Mouse (Mus musculus): ENCODE measurements at regions not wholly inside any gene's neighbourhood (a gene's known extent, or its start where the extent isn't known, plus 50 kb on each side); places are given as distances from the start of the nearest gene placed in this dataset.

- dilution Hi-C loops (cut with MboI; ENCODE audit: extremely low pct_ligation_motif_present, extremely low pct_unique_long_range_greater_than_20kb, low sequenced_read_pairs), result no loop called here
- no peak overlapping the region for H3K4me3 ChIP-seq (replicated peaks in 1 of 3; ENCODE audit: low read depth in 2 of 3, low read length in 2 of 3, poor library complexity in 1 of 3)
- peaks cover 70% of the 10 kb centered on the region for H3K27me3 ChIP-seq (replicated peaks)
- no peak for DNase-seq (ENCODE audit: extremely low read depth)
- no peaks in the 10 kb centered on the region for H3K79me2 ChIP-seq (replicated peaks; ENCODE audit: control insufficient read depth, extremely low read depth, insufficient read depth, poor library complexity, severe bottlenecking)
- no peaks in the 10 kb centered on the region for H3K36me3 ChIP-seq (replicated peaks in 1 of 2; ENCODE audit: control insufficient read depth in 1 of 2, insufficient read depth in 1 of 2, low read length in 1 of 2)
- no peaks in the 10 kb centered on the region for H3K4me1 ChIP-seq (ENCODE audit: control insufficient read depth in 1 of 2, insufficient read depth in 2 of 2)
- H3K4me2 ChIP-seq (ENCODE audit: insufficient read depth, low read depth, poor library complexity, severe bottlenecking), result no peak overlapping the region
- in situ Hi-C loops (cut with MboI; ENCODE audit: low pct_ligation_motif_present, low pct_unique_long_range_greater_than_20kb, low sequenced_read_pairs), result no loop called here
- no peak overlapping the region for H3K9ac ChIP-seq (ENCODE audit: insufficient read depth, low read depth)
- no peak for TF ChIP-seq JUND (conservative IDR thresholded peaks at IDR 0.05; ENCODE audit: low read depth, low read length)
- no peaks in the 10 kb centered on the region for H3K9me3 ChIP-seq (replicated peaks; ENCODE audit: low read length)
- no peak overlapping the region for H3K27ac ChIP-seq (ENCODE audit: insufficient read depth, low read depth)
Observed at GRCm38 (mm10) chr1:73684166-73684565, 440.1 kb downstream of the Tns1 start.

- Histone ChIP-seq H3K27ac (ENCODE audit: insufficient read depth, low read depth) (no peak overlapping the region), H3K9ac (ENCODE audit: insufficient read depth, low read depth) (no peak overlapping the region), H3K79me2 (replicated peaks; ENCODE audit: control insufficient read depth, extremely low read depth, insufficient read depth, poor library complexity, severe bottlenecking) (no peaks in the 10 kb centered on the region), H3K27me3 (replicated peaks) (peaks cover 72% of the 10 kb centered on the region), H3K4me1 (ENCODE audit: control insufficient read depth in 1 of 2, insufficient read depth in 2 of 2) (no peaks in the 10 kb centered on the region), H3K4me3 (replicated peaks in 1 of 3; ENCODE audit: low read depth in 2 of 3, low read length in 2 of 3, poor library complexity in 1 of 3) (no peak overlapping the region), H3K36me3 (replicated peaks in 1 of 2; ENCODE audit: control insufficient read depth in 1 of 2, insufficient read depth in 1 of 2, low read length in 1 of 2) (no peaks in the 10 kb centered on the region), H3K9me3 (replicated peaks; ENCODE audit: low read length) (no peaks in the 10 kb centered on the region), H3K4me2 (ENCODE audit: insufficient read depth, low read depth, poor library complexity, severe bottlenecking) (no peak overlapping the region)
- dilution Hi-C loops (cut with MboI; ENCODE audit: extremely low pct_ligation_motif_present, extremely low pct_unique_long_range_greater_than_20kb, low sequenced_read_pairs), result no loop called here
- in situ Hi-C loops (cut with MboI; ENCODE audit: low pct_ligation_motif_present, low pct_unique_long_range_greater_than_20kb, low sequenced_read_pairs), result no loop called here
- TF ChIP-seq NELFE (IDR thresholded peaks at IDR 0.05; ENCODE audit: low read depth, low read length) (no peak), JUND (conservative IDR thresholded peaks at IDR 0.05; ENCODE audit: low read depth, low read length) (no peak), E2F4 (IDR thresholded peaks at IDR 0.05; ENCODE audit: insufficient replicate concordance, low read depth, low read length) (no peak), RAD21 (IDR thresholded peaks at IDR 0.05; ENCODE audit: low read depth, low read length) (no peak), MAX (IDR thresholded peaks at IDR 0.05; ENCODE audit: low read length) (no peak), GABPA (IDR thresholded peaks at IDR 0.05; ENCODE audit: insufficient replicate concordance, low read depth, low read length) (no peak), RCOR1 (conservative IDR thresholded peaks at IDR 0.05; ENCODE audit: low read depth, low read length) (no peak), MEF2A (IDR thresholded peaks at IDR 0.05; ENCODE audit: borderline replicate concordance, low read depth, low read length) (no peak), JUN (IDR thresholded peaks at IDR 0.05; ENCODE audit: insufficient read depth, low read depth, low read length) (no peak), ZNF384 (IDR thresholded peaks at IDR 0.05; ENCODE audit: low read depth, low read length) (no peak), CHD1 (IDR thresholded peaks at IDR 0.05; ENCODE audit: low read depth, low read length) (no peak)
- DNase-seq (ENCODE audit: extremely low read depth), result no peak
Observed at GRCm38 (mm10) chr1:73683132-73683888, 440.9 kb downstream of the Tns1 start.

- no peaks in the 10 kb centered on the region for H3K9me3 ChIP-seq (replicated peaks; ENCODE audit: low read length)
- dilution Hi-C loops (cut with MboI; ENCODE audit: extremely low pct_ligation_motif_present, extremely low pct_unique_long_range_greater_than_20kb, low sequenced_read_pairs) (no loop called here), in situ Hi-C loops (cut with MboI; ENCODE audit: low pct_ligation_motif_present, low pct_unique_long_range_greater_than_20kb, low sequenced_read_pairs) (no loop called here)
- no peak overlapping the region for H3K4me3 ChIP-seq (replicated peaks in 1 of 3; ENCODE audit: low read depth in 2 of 3, low read length in 2 of 3, poor library complexity in 1 of 3)
- no peak overlapping the region for H3K4me2 ChIP-seq (ENCODE audit: insufficient read depth, low read depth, poor library complexity, severe bottlenecking)
- TF ChIP-seq POLR2A (IDR thresholded peaks at IDR 0.05; ENCODE audit: low read depth, low read length) (no peak), USF2 (conservative IDR thresholded peaks at IDR 0.05; ENCODE audit: low read depth, low read length) (no peak), BHLHE40 (IDR thresholded peaks at IDR 0.05; ENCODE audit: low read depth, low read length) (no peak), ZNF384 (IDR thresholded peaks at IDR 0.05; ENCODE audit: low read depth, low read length) (no peak), USF1 (IDR thresholded peaks at IDR 0.05; ENCODE audit: low read depth, low read length) (no peak), ETS1 (conservative IDR thresholded peaks at IDR 0.05; ENCODE audit: low read depth, low read length) (no peak), NELFE (IDR thresholded peaks at IDR 0.05; ENCODE audit: low read depth, low read length) (no peak), TBP (conservative IDR thresholded peaks at IDR 0.05; ENCODE audit: low read depth, low read length) (no peak), UBTF (IDR thresholded peaks at IDR 0.05; ENCODE audit: low read depth, low read length) (no peak)
- no peak overlapping the region for H3K9ac ChIP-seq (ENCODE audit: insufficient read depth, low read depth)
- H3K36me3 ChIP-seq (replicated peaks in 1 of 2; ENCODE audit: control insufficient read depth in 1 of 2, insufficient read depth in 1 of 2, low read length in 1 of 2), result no peaks in the 10 kb centered on the region
- H3K27ac ChIP-seq (ENCODE audit: insufficient read depth, low read depth), result no peak overlapping the region
- no peaks in the 10 kb centered on the region for H3K4me1 ChIP-seq (ENCODE audit: control insufficient read depth in 1 of 2, insufficient read depth in 2 of 2)
- H3K27me3 ChIP-seq (replicated peaks), result peaks cover 73% of the 10 kb centered on the region
- DNase-seq (ENCODE audit: extremely low read depth), result no peak
- H3K79me2 ChIP-seq (replicated peaks; ENCODE audit: control insufficient read depth, extremely low read depth, insufficient read depth, poor library complexity, severe bottlenecking), result no peaks in the 10 kb centered on the region
Observed at GRCm38 (mm10) chr1:73681697-73682096, 442.6 kb downstream of the Tns1 start.
